Mouse (Mus musculus) left cerebral cortex, adult 2 months (tissue): ENCODE measurements around the gene Brinp2. TPM values are rescaled to one million over a fixed set of nuclear protein-coding genes. Genes with fewer than 3 reads are reported as not detected.

Experiments
- DNase-seq, 2 experiments: peaks; one replicate each; pipeline ENCODE4 v3.0.0; 2021 to 2022; ENCODE audit warnings: low spot score in 2 of 2, mixed read lengths in 1 of 2; ENCODE audit errors: extremely low spot score in 1 of 2
- H3K27ac ChIP-seq: fragments of 200-600 bp; 2 replicates; pipeline ENCODE4 v1.8.1; 2022
- H3K4me3 ChIP-seq: fragments of 200-600 bp; 2 replicates; pipeline ENCODE4 v1.8.1; 2022
- CTCF ChIP-seq: fragments of 200-600 bp; IDR thresholded peaks from 2 replicates; pipeline ENCODE4 v1.8.1; 2022; ENCODE audit warnings: antibody characterized with exemption, mild to moderate bottlenecking, moderate library complexity
- intact Hi-C: fragments of 180-260 bp; cut with DNase I; formaldehyde crosslinking; loops from one replicate; pipeline ENCODE4 v1.15.1; 2025
- total RNA-seq, 2 experiments: library from RNA; stranded (reverse); gene quantifications; 2 replicates each; pipeline ENCODE4 v1.2.3; 2021

Gene Brinp2
- total RNA-seq, 2 experiments from 2014 or later: 112 to 117 TPM

DNA sequence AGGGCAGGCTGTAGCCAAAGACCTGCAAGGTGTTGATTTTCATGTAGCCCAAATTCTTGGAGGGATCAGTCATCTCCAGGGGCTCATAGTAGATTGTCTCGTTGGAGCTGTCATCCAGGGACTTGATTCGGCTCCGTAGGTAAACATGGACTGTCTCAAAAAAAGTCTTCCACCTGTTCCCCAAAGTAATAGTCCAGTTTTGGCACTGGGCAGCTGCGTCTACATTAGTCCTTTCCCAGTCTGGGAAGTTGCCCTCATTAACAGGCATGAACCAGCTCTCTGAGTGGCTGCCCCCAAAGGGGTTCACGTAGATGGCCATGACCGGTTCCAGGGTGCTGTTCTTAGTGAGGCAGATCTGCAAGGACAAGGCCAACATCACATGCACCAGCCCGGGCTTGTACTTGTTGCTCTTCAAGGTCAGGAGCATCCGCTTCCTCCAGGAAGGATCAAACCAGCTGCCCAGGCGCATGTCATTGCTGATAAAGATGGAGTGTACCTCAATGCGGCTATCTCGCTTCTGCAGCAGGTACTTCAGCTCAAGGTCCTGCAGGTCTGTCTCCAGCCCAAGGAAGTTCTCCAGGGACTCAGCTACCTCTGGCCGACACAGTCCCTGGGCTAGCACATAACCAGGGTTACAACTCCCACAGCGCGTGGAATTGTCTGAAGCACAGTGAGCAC is 109.5 kb downstream of the Brinp2 start:
- Histone ChIP-seq H3K27ac (no peak overlapping the region), H3K4me3 (no peak overlapping the region)
- intact Hi-C loops: loop anchor here (10.0 kb wide), 1 partner anchor 192 kb away; no protein-coding TSS in a partner anchor
- no peak for DNase-seq
- no peak for TF ChIP-seq CTCF

DNA sequence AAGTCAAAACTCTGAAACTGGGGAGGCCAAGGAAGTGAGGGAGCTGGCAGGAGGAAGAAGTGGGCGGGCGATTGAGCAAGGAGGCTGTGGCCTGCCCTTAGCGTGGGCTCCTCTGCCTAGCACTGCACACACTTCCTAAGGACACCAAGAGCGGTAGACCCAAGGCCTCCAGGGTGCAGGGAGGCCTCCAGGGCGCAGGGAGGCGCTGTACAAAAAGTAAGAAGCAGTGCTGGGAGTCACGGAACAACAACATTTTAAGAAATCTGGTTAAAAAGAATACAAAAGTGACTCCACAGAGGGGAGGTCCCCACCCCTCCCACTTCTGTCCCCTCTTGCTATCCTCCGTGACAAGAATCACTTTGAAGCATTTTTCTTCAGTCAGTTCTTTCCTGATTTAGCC is 110.6 kb downstream of the Brinp2 start:
- H3K4me3 ChIP-seq: no peak overlapping the region
- DNase-seq: no peak
- intact Hi-C loops: loop anchor here (10.0 kb wide), 1 partner anchor 191 kb away; no protein-coding TSS in a partner anchor
- no peak overlapping the region for H3K27ac ChIP-seq
- TF ChIP-seq CTCF: no peak

DNA sequence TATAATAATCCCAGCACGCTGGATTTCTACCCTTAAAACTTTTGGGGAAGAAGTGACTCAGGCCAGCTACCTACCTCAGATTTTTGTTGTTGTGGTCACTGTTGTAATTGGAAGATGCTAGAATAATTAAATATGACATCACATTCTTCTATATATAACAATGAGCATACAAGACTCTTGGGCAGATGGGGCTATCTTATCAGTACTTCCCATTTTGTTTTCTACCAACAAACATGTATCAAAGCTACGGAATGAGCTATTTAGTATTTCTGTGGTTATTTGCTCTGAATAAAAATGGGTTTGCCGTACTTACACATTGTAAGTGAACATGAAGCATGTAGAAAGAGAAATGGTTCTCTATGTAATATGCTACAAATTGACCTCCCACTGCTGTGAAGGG is 112.1 kb downstream of the Brinp2 start:
- no peak overlapping the region for H3K4me3 ChIP-seq
- no peak overlapping the region for H3K27ac ChIP-seq
- intact Hi-C loops: loop anchor here (10.0 kb wide), 1 partner anchor 189 kb away; no protein-coding TSS in a partner anchor
- no peak for DNase-seq
- no peak for TF ChIP-seq CTCF

DNA sequence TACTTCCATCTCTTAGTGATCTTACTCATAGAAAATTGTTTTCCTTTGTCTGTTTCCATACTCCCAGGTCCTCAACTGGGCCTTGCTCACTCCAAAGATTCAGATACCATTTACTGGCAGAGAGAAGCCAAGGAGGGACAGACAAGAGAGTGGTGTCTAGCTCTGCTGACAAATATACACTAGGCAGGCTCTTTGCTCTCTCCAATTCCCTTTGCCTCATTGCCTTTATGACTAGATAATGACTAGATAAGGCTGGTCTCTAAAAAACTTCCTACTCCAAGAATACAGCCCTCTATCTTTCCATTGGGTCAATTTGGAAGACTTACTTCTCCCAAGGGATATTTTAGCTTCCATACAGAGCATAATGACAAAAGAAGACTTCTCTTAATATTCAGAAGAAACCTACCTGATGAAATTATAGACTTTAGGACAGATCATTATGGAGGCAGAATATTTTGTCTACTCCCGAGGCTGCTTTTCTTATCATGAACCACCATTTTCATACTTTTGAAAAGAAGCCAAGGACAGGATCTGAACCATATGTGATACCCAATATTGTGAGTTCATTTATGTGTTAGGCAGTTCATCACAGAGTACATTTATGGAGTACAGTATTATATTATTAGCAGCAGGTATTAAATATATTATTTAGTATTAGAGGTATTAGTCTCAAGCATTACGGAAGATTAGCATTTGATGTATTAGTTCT is 114.1 kb downstream of the Brinp2 start:
- intact Hi-C loops: loop anchor here (10.0 kb wide), 1 partner anchor 187 kb away; no protein-coding TSS in a partner anchor
- H3K4me3 ChIP-seq: no peak overlapping the region
- TF ChIP-seq CTCF: no peak
- no peak overlapping the region for H3K27ac ChIP-seq
- DNase-seq: no peak

DNA sequence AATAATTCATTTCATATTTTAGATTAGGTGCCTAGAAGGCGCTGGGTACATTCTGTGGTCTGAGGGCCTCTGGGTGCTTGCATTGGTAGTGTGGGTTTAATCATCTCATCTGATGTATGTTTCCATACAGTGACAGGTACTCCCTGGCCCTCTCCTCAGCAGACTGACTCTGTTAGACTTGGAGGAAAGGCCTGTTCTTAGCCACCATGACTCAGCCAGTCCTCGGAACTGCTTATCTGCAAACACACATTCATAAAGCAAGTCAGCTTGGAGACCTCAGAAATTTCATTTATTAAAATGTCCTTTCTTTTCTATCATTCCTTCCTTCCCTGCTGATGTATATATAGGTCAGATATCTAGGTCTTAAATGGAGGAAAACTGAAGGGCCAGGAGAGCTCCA is 116.3 kb downstream of the Brinp2 start:
- Histone ChIP-seq H3K27ac (no peak overlapping the region), H3K4me3 (no peak overlapping the region)
- no peak for DNase-seq
- intact Hi-C loops: loop anchor here (10.0 kb wide), 1 partner anchor 185 kb away; no protein-coding TSS in a partner anchor
- TF ChIP-seq CTCF: no peak

DNA sequence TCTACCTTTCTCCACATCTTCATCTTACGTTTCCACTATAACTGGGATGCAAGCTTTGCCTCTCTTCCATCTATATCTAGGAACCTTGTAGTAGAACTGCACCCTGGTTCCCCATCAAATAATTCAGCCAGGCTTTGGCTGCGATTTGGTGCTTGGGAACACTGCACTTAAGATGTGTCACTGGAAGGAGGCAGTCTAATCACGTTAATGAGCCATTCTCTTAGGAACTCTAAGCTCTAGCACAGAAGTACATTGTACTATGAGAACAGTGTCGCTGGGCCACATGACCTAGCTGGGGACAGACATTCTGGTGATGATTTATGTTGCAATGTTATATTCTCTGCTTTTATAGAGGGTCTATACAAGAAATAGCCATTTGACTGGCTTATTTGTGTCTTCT is 117.4 kb downstream of the Brinp2 start:
- no peak overlapping the region for H3K27ac ChIP-seq
- DNase-seq: no peak
- intact Hi-C loops: no loop called here
- no peak overlapping the region for H3K4me3 ChIP-seq
- TF ChIP-seq CTCF: no peak; the same call in 1 of the 2 replicates

DNA sequence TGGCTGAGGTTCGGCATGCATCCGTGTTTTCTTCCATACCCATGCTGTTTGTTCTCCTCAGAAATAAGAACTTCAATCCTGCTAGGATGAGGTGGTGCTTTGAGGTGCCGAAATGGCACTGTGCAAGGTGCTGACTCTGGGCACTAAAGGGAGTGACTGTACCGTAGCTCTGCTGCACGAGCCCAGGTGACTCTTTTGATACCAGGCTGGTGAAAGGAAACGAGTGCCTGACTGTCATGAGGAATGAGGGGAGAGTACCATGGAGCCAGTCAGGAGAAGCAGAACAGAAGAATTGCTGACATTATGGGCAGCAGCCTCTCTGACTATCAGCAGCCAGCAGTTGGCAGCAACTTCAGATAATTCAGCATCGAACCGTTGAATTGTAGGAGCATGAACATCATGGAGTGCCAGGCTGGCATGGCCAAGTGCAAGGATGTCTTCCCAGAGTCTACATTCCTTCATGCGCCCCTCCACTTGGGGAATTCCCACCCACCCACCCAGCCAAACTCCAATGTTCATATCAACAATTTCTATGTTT is 127.4 kb downstream of the Brinp2 start:
- DNase-seq: no peak
- TF ChIP-seq CTCF: no peak
- intact Hi-C loops: no loop called here
- H3K27ac ChIP-seq: no peak overlapping the region
- H3K4me3 ChIP-seq: no peak overlapping the region

DNA sequence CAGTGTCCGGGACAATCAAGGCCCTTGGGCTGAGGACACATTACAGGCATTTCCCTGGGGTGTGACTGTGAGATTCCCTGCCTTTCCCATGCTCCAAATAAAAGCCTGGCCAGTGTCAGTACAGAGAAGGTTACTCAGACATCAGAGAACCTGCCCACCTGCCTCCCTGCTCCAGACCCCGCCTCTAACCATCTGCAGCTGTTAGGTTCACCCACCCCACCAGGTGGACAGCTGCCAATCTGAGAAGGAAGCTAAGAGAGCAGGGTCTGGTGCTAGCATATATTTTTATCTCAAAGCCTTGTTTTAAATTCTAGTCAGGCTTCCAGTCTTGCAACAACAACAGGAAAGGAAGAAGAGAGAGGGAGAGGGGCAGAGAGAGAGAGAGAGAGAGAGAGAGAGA is 128.9 kb downstream of the Brinp2 start:
- intact Hi-C loops: no loop called here
- TF ChIP-seq CTCF: no peak
- Histone ChIP-seq H3K4me3 (no peak overlapping the region), H3K27ac (no peak overlapping the region)
- DNase-seq: no peak

DNA sequence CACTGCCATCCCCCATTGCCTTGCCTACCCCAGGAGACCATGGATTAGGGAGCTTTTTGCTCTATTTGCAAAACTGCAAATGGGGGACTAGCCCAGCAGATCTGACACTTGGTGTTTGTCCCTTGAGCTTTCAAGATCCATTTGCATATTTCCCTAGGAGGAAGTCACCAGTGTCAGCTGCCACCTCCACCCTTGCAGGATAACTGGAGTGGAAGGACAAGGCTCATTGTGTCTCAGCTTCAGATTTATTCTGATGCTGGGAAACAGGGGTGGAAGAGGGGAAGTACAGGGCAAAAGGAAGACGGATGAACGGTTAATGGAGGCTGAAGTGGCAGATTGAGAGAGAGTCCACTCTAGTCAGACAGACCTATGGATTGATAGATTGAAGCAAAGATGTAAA is 129.4 kb downstream of the Brinp2 start:
- DNase-seq: no peak
- TF ChIP-seq CTCF: no peak
- intact Hi-C loops: no loop called here
- Histone ChIP-seq H3K4me3 (no peak overlapping the region), H3K27ac (no peak overlapping the region)

DNA sequence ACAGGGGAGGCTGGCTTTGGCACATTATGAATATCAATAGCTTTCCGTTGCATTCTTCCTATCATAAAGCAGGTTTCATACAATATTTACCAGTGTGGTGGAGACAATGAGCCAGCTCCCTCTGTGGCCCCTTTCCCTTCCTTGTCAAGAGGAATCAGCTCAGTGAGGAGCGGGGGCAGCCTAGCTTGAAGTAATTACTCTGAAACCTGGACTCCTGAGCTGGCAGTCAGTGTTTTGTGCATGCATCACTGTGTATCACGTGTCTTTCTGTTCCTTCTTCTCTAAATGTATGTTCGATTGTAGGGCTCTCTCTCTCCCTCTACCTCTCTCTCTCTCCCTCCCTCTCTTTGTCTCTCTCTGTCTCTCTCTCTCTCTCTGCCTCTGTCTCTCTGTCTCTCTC is 135.1 kb downstream of the Brinp2 start:
- H3K27ac ChIP-seq: no peak overlapping the region

DNA sequence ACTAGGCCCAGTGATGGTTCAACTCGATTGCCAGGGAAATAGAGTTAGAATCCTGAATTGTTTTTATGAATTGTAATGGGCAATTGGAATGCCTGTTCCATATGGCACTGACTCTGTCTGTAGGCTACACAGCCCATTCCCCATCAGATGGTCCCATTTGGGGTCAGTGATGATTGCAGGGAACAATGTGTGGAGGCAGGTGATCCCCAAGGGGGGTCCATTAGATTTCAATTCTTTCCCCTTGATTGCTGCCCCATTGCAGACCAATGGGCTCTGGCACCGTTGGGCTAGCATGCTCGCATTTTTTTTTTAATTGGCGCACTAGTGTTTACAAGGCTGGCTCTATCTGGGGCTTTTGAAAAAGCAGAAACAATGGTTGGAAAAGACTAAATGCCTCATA is 136.0 kb downstream of the Brinp2 start:
- Histone ChIP-seq H3K27ac (no peak overlapping the region), H3K4me3 (no peak overlapping the region)
- intact Hi-C loops: no loop called here
- TF ChIP-seq CTCF: no peak
- no peak for DNase-seq

More for the DNA sequence above, 135.1 kb downstream of the Brinp2 start:
- TF ChIP-seq CTCF: no peak
- intact Hi-C loops: no loop called here
- DNase-seq: no peak
- no peak overlapping the region for H3K4me3 ChIP-seq

DNA sequence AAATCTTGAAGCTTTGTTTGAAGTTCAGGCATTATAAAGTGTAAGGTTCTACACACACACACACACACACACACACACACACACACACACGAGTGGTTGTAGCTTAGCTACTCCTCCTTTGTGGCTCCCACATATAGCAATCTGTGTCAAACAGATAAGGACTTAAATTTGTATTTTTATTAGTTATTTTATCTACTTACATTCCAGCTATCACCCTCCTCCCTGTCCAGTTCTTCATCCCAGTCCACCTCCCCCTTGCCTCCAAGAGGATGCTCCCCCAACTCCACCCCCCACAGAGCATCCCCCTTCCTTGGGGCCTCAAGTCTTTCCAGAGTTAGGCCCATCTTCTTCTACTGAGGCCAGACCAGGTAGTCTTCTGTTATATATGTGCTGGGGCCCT is 137.4 kb downstream of the Brinp2 start:
- TF ChIP-seq CTCF: no peak
- no peak overlapping the region for H3K27ac ChIP-seq
- no peak overlapping the region for H3K4me3 ChIP-seq
- intact Hi-C loops: no loop called here
- no peak for DNase-seq
